Mouse (Mus musculus): ENCODE results near the gene Tbc1d8.
A peak's percentile ranks its signal among the peaks of the same experiment; 100 is the strongest.

Gene Tbc1d8

GRCm38 (mm10) chr1:39394096-39394495 is 84.5 kb downstream of the Tbc1d8 start:
- DNase-seq (ENCODE audit: low spot score), result no peak

GRCm38 (mm10) chr1:39393217-39393867 is 85.2 kb downstream of the Tbc1d8 start:
- no peak for DNase-seq (ENCODE audit: low spot score)

GRCm38 (mm10) chr1:39392189-39392588 is 86.4 kb downstream of the Tbc1d8 start:
- peak; percentile 85 for DNase-seq (ENCODE audit: low spot score)

- no peak for DNase-seq (ENCODE audit: low spot score)
Observed at GRCm38 (mm10) chr1:39391652-39392051, 86.9 kb downstream of the Tbc1d8 start.

- no peak for DNase-seq (ENCODE audit: low spot score)
Observed at GRCm38 (mm10) chr1:39389338-39389737, 89.2 kb downstream of the Tbc1d8 start.

- no peak for DNase-seq (ENCODE audit: low spot score)
Observed at GRCm38 (mm10) chr1:39388163-39388562, 90.4 kb downstream of the Tbc1d8 start.

- no peak for DNase-seq (ENCODE audit: low spot score)
Observed at GRCm38 (mm10) chr1:39387497-39387896, 91.1 kb downstream of the Tbc1d8 start.

GRCm38 (mm10) chr1:39386456-39386855 is 92.1 kb downstream of the Tbc1d8 start:
- DNase-seq (ENCODE audit: low spot score), result no peak

GRCm38 (mm10) chr1:39384914-39385313 is 93.6 kb downstream of the Tbc1d8 start:
- DNase-seq (ENCODE audit: low spot score), result no peak

- DNase-seq (ENCODE audit: low spot score), result no peak
Observed at GRCm38 (mm10) chr1:39381017-39381416, 97.5 kb downstream of the Tbc1d8 start.

GRCm38 (mm10) chr1:39379021-39379420 is 99.5 kb downstream of the Tbc1d8 start:
- DNase-seq (ENCODE audit: low spot score), result no peak

GRCm38 (mm10) chr1:39378540-39378939 is 100.0 kb downstream of the Tbc1d8 start:
- DNase-seq (ENCODE audit: low spot score), result no peak

GRCm38 (mm10) chr1:39376726-39377240 is 101.8 kb downstream of the Tbc1d8 start:
- no peak for DNase-seq (ENCODE audit: low spot score)

GRCm38 (mm10) chr1:39376121-39376520 is 102.4 kb downstream of the Tbc1d8 start:
- DNase-seq (ENCODE audit: low spot score), result no peak

- no peak for DNase-seq (ENCODE audit: low spot score)
Observed at GRCm38 (mm10) chr1:39374231-39374809, 104.2 kb downstream of the Tbc1d8 start.

- no peak for DNase-seq (ENCODE audit: low spot score)
Observed at GRCm38 (mm10) chr1:39373378-39373777, 105.2 kb downstream of the Tbc1d8 start.

- no peak for DNase-seq (ENCODE audit: low spot score)
Observed at GRCm38 (mm10) chr1:39372220-39372843, 106.2 kb downstream of the Tbc1d8 start.

GRCm38 (mm10) chr1:39370431-39370830 is 108.1 kb downstream of the Tbc1d8 start:
- DNase-seq (ENCODE audit: low spot score), result no peak

- no peak for DNase-seq (ENCODE audit: low spot score)
Observed at GRCm38 (mm10) chr1:39368267-39368841, 110.2 kb downstream of the Tbc1d8 start.

- peak; percentile 98 for DNase-seq (ENCODE audit: low spot score)
Observed at GRCm38 (mm10) chr1:39367601-39368266, 110.8 kb downstream of the Tbc1d8 start, which contains the start of gene Rpl31. Rpl31 (plus strand) TSS chr1:39367842.

- no peak for DNase-seq (ENCODE audit: low spot score)
Observed at GRCm38 (mm10) chr1:39367045-39367444, 111.5 kb downstream of the Tbc1d8 start.

GRCm38 (mm10) chr1:39365562-39365961 is 113.0 kb downstream of the Tbc1d8 start:
- DNase-seq (ENCODE audit: low spot score), result no peak

Measured in layer of hippocampus, adult 11-12 months (tissue).